Mouse (Mus musculus) colon, adult 2 months (tissue): ENCODE results near the gene Olfr364-ps1. TPM values are rescaled to one million over a fixed set of nuclear protein-coding genes. Genes with fewer than 3 reads are reported as not detected.

Experiments used
- polyA plus RNA-seq: library from polyadenylated mRNA; depleted of rRNA; stranded (reverse); fragments of >200 nt; gene quantifications from 2 replicates; pipeline ENCODE4 v1.2.3, GENCODE M21; 2012; rRNA removed

The Olfr364-ps1 gene
- not detected in 2 replicates for polyA plus RNA-seq

DNA sequence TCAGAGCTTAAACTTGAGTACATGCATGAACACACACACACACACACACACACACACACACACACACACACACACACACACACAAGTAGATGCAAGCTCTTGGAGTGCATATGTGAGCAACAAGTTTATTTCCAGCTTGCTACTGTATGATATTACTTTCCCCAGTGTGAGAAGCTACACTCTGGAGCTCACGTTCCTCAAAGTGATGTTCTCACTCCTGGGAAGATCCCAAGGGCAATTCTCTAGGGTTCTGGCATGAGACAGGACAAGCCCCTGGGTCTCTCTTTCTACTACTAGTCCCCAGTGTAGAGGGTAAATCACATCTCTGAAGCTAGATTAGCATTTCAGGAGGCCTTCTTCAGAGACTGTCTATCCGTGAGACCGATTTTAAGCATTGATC, at the start of gene Olfr364-ps1:
Gene Olfr364-ps1 (plus strand): TSS at position 301 of the 400 bp plus-strand sequence.

DNA sequence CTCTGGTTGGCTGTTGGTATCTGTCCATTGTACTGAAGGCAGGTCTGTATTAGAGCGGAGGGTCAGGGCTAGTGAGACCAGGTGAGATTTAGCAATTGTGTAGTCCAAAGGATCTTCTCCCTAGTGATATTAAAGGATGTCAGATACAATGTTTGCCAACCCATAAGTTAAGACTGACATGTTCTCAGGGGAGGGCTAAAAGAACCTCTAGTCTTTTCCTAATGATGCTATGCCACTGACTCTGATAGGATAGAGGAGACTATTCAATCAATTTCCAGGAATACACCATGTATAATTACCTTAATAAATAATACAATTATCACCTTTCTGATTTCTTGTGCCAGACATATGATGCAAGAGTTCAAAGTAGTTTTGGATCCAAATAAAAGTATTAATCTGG, 21.3 kb upstream of the Olfr364-ps1 start, which contains the start of gene Olfr362:
Gene Olfr362 (minus strand): TSS at position 101 of the 400 bp plus-strand sequence.

DNA sequence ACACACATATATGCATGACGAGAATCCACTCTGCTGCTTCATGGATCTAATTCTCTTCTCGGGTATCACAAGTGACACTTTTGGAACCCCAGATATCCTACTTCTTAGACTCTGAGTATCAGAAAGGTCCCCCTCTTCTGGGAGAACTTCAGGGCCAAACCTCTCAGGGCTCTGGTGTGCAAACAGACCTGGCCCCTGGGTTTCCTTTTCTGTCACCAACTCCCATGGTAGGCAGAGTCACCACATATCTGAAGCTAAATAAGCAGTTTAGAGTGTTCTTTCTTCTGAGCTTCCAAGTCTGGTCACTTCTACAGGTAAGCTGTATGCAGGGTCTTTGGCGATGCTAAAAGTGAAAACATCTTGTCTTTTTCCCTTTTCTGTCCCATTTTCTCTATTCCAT, 48.8 kb downstream of the Olfr364-ps1 start, which contains the start of gene Olfr365:
Gene Olfr365 (plus strand): TSS at position 301 of the 400 bp plus-strand sequence.

Other genes starting within 250 kb of the Olfr364-ps1 start
- gene Olfr353, start 246.4 kb upstream of the Olfr364-ps1 start, polyA plus RNA-seq: not detected in 2 replicates
- gene Olfr354, start 233.6 kb upstream of the Olfr364-ps1 start, polyA plus RNA-seq: not detected in 2 replicates
- gene Olfr355, start 210.4 kb upstream of the Olfr364-ps1 start, polyA plus RNA-seq: not detected in 2 replicates
- not detected in 2 replicates for gene Olfr356, start 202.2 kb upstream of the Olfr364-ps1 start, polyA plus RNA-seq
- not detected in 2 replicates for gene Olfr357, start 145.5 kb upstream of the Olfr364-ps1 start, polyA plus RNA-seq
- not detected in 2 replicates for gene Olfr358, start 130.0 kb upstream of the Olfr364-ps1 start, polyA plus RNA-seq
- gene Olfr360, start 73.6 kb upstream of the Olfr364-ps1 start, polyA plus RNA-seq: not detected in 2 replicates
- gene Olfr361, start 50.0 kb upstream of the Olfr364-ps1 start, polyA plus RNA-seq: not detected in 2 replicates
- gene Olfr362, start 21.4 kb upstream of the Olfr364-ps1 start, polyA plus RNA-seq: not detected in 2 replicates
- not detected in 2 replicates for gene Olfr365, start 48.9 kb downstream of the Olfr364-ps1 start, polyA plus RNA-seq
- gene Olfr366, start 72.3 kb downstream of the Olfr364-ps1 start, polyA plus RNA-seq: not detected in 2 replicates
- gene Olfr368, start 187.2 kb downstream of the Olfr364-ps1 start, polyA plus RNA-seq: not detected in 2 replicates
- 5.3 and 5.4 TPM in 2 replicates for gene Pdcl, start 220.0 kb downstream of the Olfr364-ps1 start, polyA plus RNA-seq